Mouse (Mus musculus) limb, embryonic 12.5 days (tissue): Measurements from ENCODE around the gene Theg. TPM values are rescaled to one million over a fixed set of nuclear protein-coding genes. Genes with fewer than 3 reads are reported as not detected.

ENCODE experiments used
- ATAC-seq: fragments of 200-750 bp; cut with Nextera tagmentation; 2 replicates; pipeline ENCODE4 v1.8.0; 2017; ENCODE audit warnings: low read depth, moderate TSS enrichment; ENCODE audit not compliant: insufficient number of reproducible peaks, insufficient read depth, low FRiP score, low TSS enrichment
- H3K27ac ChIP-seq: fragments of 300-500 bp; sonication (generic); 2 replicates; pipeline ENCODE4 v1.5.1; 2016; ENCODE audit warnings: mild to moderate bottlenecking, moderate library complexity
- H3K27me3 ChIP-seq: fragments of 300-500 bp; sonication (generic); 2 replicates; pipeline ENCODE4 v1.6.1; 2016; ENCODE audit warnings: mild to moderate bottlenecking, moderate library complexity
- H3K36me3 ChIP-seq: fragments of 300-500 bp; sonication (generic); 2 replicates; pipeline ENCODE4 v1.6.1; 2016; ENCODE audit warnings: mild to moderate bottlenecking, moderate library complexity
- H3K4me1 ChIP-seq: fragments of 300-500 bp; sonication (generic); replicated peaks from 2 replicates; pipeline ENCODE4 v1.6.1; 2016
- H3K4me2 ChIP-seq: fragments of 300-500 bp; sonication (generic); 2 replicates; pipeline ENCODE4 v1.6.1; 2016; ENCODE audit warnings: mild to moderate bottlenecking, moderate library complexity
- H3K4me3 ChIP-seq: fragments of 300-500 bp; sonication (generic); replicated peaks from 2 replicates; pipeline ENCODE4 v1.5.1; 2016; ENCODE audit warnings: mild to moderate bottlenecking
- H3K9ac ChIP-seq: fragments of 300-500 bp; sonication (generic); replicated peaks from 2 replicates; pipeline ENCODE4 v1.6.1; 2016; ENCODE audit warnings: mild to moderate bottlenecking, moderate library complexity
- H3K9me3 ChIP-seq: fragments of 300-500 bp; sonication (generic); 2 replicates; pipeline ENCODE4 v1.6.1; 2016; ENCODE audit warnings: mild to moderate bottlenecking, moderate library complexity
- WGBS: fragments of 180-500 bp; shearing (Covaris S2); methylation state at CpG from one replicate; pipeline ENCODE4 v1.1.7; 2016; 5-methylcytosine and 5-hydroxymethylcytosine counted together
- polyA plus RNA-seq: library from polyadenylated mRNA; unstranded; fragments of >200 nt; fragmentation: Nextera tagmentation; extraction: Ambion mirVana; gene quantifications from 2 replicates; pipeline ENCODE4 v1.2.1, GENCODE M21; 2016

The Theg gene
- not detected in 2 replicates for polyA plus RNA-seq

- H3K9ac ChIP-seq = no peak within 1 kb of the TSS
- no peaks in the 10 kb centered on the region for H3K9me3 ChIP-seq
- no peak within 1 kb of the TSS for H3K4me3 ChIP-seq
- H3K4me2 ChIP-seq = no peak within 1 kb of the TSS
- peaks cover 3% of the 10 kb centered on the region; the same call in 1 of the 2 replicates for H3K27me3 ChIP-seq
- H3K36me3 ChIP-seq = no peaks in the 10 kb centered on the region
- no peak for ATAC-seq
- 84% methylated on average over 5 of the region's 5 CpGs for WGBS
- no peak within 1 kb of the TSS for H3K27ac ChIP-seq
- H3K4me1 ChIP-seq = no peaks in the 10 kb centered on the region
Observed at GRCm38 (mm10) chr10:79587061-79587751, at the start of gene Theg. Gene Theg (minus strand): TSS chr10:79587331.

GRCm38 (mm10) chr10:79636287-79636686 is 49.2 kb upstream of the Theg start:
- H3K9ac ChIP-seq = no peak overlapping the region
- peaks cover 45% of the 10 kb centered on the region for H3K27me3 ChIP-seq
- peak overlapping the region; percentile 90; the same call in 1 of the 2 replicates for H3K4me2 ChIP-seq
- H3K4me3 ChIP-seq = no peak overlapping the region; the same call in 1 of the 2 replicates
- 84% methylated on average over 8 of the region's 8 CpGs for WGBS
- no peaks in the 10 kb centered on the region for H3K36me3 ChIP-seq
- no peak overlapping the region for H3K27ac ChIP-seq
- peaks cover 28% of the 10 kb centered on the region for H3K4me1 ChIP-seq
- 0 out of 2 replicates have a peak, but pooled peaks cover 2% of the 10 kb centered on the region for H3K9me3 ChIP-seq
- no peak for ATAC-seq

GRCm38 (mm10) chr10:79633006-79633777 is 46.1 kb upstream of the Theg start:
- no peak for ATAC-seq

GRCm38 (mm10) chr10:79631432-79631831 is 44.3 kb upstream of the Theg start:
- Histone ChIP-seq H3K27me3 (peaks cover 5% of the 10 kb centered on the region; the same call in 1 of the 2 replicates), H3K9me3 (0 out of 2 replicates have a peak, but pooled peaks cover 2% of the 10 kb centered on the region), H3K27ac (no peak overlapping the region), H3K36me3 (no peaks in the 10 kb centered on the region), H3K9ac (no peak overlapping the region), H3K4me2 (no peak overlapping the region), H3K4me1 (no peaks in the 10 kb centered on the region), H3K4me3 (no peak overlapping the region)
- WGBS = 85% methylated on average over 4 of the region's 4 CpGs
- ATAC-seq = no peak

More at GRCm38 (mm10) chr10:79633006-79633777, 46.1 kb upstream of the Theg start:
- H3K9ac ChIP-seq = no peak overlapping the region
- peaks cover 18% of the 10 kb centered on the region for H3K27me3 ChIP-seq
- H3K4me2 ChIP-seq = no peak overlapping the region
- 85% methylated on average over 17 of the region's 17 CpGs for WGBS
- H3K9me3 ChIP-seq = 0 out of 2 replicates have a peak, but pooled peaks cover 2% of the 10 kb centered on the region
- no peak overlapping the region for H3K27ac ChIP-seq
- no peaks in the 10 kb centered on the region for H3K36me3 ChIP-seq
- H3K4me3 ChIP-seq = no peak overlapping the region
- H3K4me1 ChIP-seq = peaks cover 11% of the 10 kb centered on the region

- Histone ChIP-seq H3K36me3 (no peaks in the 10 kb centered on the region), H3K27me3 (0 out of 2 replicates have a peak, but pooled peaks cover 4% of the 10 kb centered on the region), H3K4me3 (no peak overlapping the region), H3K4me1 (no peaks in the 10 kb centered on the region), H3K27ac (no peak overlapping the region), H3K4me2 (no peak overlapping the region), H3K9ac (no peak overlapping the region), H3K9me3 (no peaks in the 10 kb centered on the region)
- no peak for ATAC-seq
- 87% methylated on average over 5 of the region's 5 CpGs for WGBS
Observed at GRCm38 (mm10) chr10:79628377-79628776, 41.2 kb upstream of the Theg start.

GRCm38 (mm10) chr10:79626156-79626555 is 39.0 kb upstream of the Theg start:
- Histone ChIP-seq H3K27ac (no peak overlapping the region), H3K36me3 (no peaks in the 10 kb centered on the region), H3K4me3 (no peak overlapping the region), H3K9ac (no peak overlapping the region), H3K9me3 (no peaks in the 10 kb centered on the region), H3K4me2 (no peak overlapping the region), H3K27me3 (0 out of 2 replicates have a peak, but pooled peaks cover 4% of the 10 kb centered on the region), H3K4me1 (no peaks in the 10 kb centered on the region)
- ATAC-seq = no peak
- 82% methylated on average over 10 of the region's 10 CpGs for WGBS

- H3K9me3 ChIP-seq = no peaks in the 10 kb centered on the region
- H3K9ac ChIP-seq = no peak overlapping the region
- 80% methylated on average over 9 of the region's 9 CpGs for WGBS
- H3K4me1 ChIP-seq = no peaks in the 10 kb centered on the region
- no peak for ATAC-seq
- H3K27me3 ChIP-seq = 0 out of 2 replicates have a peak, but pooled peaks cover 4% of the 10 kb centered on the region
- H3K4me2 ChIP-seq = no peak overlapping the region
- H3K27ac ChIP-seq = no peak overlapping the region
- no peaks in the 10 kb centered on the region for H3K36me3 ChIP-seq
- no peak overlapping the region for H3K4me3 ChIP-seq
Observed at GRCm38 (mm10) chr10:79625398-79625797, 38.3 kb upstream of the Theg start.

GRCm38 (mm10) chr10:79623950-79624349 is 36.8 kb upstream of the Theg start:
- WGBS = 71% methylated on average over 12 of the region's 12 CpGs
- no peak overlapping the region for H3K9ac ChIP-seq
- H3K9me3 ChIP-seq = no peaks in the 10 kb centered on the region
- no peak overlapping the region for H3K4me2 ChIP-seq
- no peak overlapping the region for H3K4me3 ChIP-seq
- H3K27ac ChIP-seq = no peak overlapping the region
- H3K27me3 ChIP-seq = 0 out of 2 replicates have a peak, but pooled peaks cover 4% of the 10 kb centered on the region
- no peak for ATAC-seq
- H3K4me1 ChIP-seq = no peaks in the 10 kb centered on the region
- H3K36me3 ChIP-seq = no peaks in the 10 kb centered on the region

- no peak overlapping the region for H3K9ac ChIP-seq
- peaks cover 22% of the 10 kb centered on the region for H3K4me1 ChIP-seq
- H3K27me3 ChIP-seq = peaks cover 44% of the 10 kb centered on the region
- no peak for ATAC-seq
- H3K36me3 ChIP-seq = no peaks in the 10 kb centered on the region
- no peak overlapping the region for H3K4me2 ChIP-seq
- no peak overlapping the region for H3K4me3 ChIP-seq
- no peak overlapping the region for H3K27ac ChIP-seq
- WGBS = 92% methylated on average over 5 of the region's 5 CpGs
- H3K9me3 ChIP-seq = no peaks in the 10 kb centered on the region
Observed at GRCm38 (mm10) chr10:79616376-79616775, 29.2 kb upstream of the Theg start.

- H3K4me3 ChIP-seq = no peak overlapping the region
- H3K27me3 ChIP-seq = peaks cover 49% of the 10 kb centered on the region
- ATAC-seq = no peak
- no peak overlapping the region for H3K4me2 ChIP-seq
- H3K4me1 ChIP-seq = peaks cover 22% of the 10 kb centered on the region
- H3K27ac ChIP-seq = no peak overlapping the region
- H3K9me3 ChIP-seq = no peaks in the 10 kb centered on the region
- no peak overlapping the region for H3K9ac ChIP-seq
- H3K36me3 ChIP-seq = no peaks in the 10 kb centered on the region
- WGBS = 17% methylated on average over 8 of the region's 8 CpGs
Observed at GRCm38 (mm10) chr10:79615860-79616259, 28.7 kb upstream of the Theg start.

GRCm38 (mm10) chr10:79614305-79614643 is 27.1 kb upstream of the Theg start:
- peaks cover 65% of the 10 kb centered on the region for H3K27me3 ChIP-seq
- no peak overlapping the region; the same call in 1 of the 2 replicates for H3K9ac ChIP-seq
- WGBS = 86% methylated on average over 1 of the region's 1 CpGs
- no peaks in the 10 kb centered on the region for H3K36me3 ChIP-seq
- H3K9me3 ChIP-seq = no peaks in the 10 kb centered on the region
- ATAC-seq = peak; percentile 84; the same call in 1 of the 2 replicates
- peak overlapping the region; percentile 62 for H3K4me3 ChIP-seq
- H3K4me2 ChIP-seq = peak overlapping the region; percentile 95
- no peak overlapping the region for H3K27ac ChIP-seq
- H3K4me1 ChIP-seq = peaks cover 22% of the 10 kb centered on the region
